Mouse (Mus musculus): ENCODE measurements at regions not wholly inside any gene's neighbourhood (a gene's known extent, or its start where the extent isn't known, plus 50 kb on each side); places are given as distances from the start of the nearest gene placed in this dataset.

DNA sequence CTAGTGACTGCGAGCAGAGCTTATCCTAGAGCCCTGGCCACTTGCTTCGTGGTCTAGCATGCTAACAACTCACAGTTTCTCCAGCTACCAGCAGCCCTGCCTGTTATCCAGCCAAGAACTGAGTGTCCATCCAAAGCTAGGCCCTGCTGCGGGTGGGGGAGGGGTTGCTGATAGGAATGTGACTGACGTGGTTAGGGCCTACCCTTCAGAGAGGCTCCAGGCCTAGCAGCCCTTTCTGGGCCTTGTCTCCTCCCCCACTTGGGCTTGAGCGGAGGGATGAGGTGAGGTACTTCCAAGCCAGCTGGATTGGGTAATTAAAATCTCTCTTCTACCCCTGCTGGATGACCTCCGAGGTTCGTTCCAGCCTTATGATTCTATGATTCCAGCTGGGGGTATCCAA is 79.2 kb downstream of the Efnb1 start:
- H3K9ac ChIP-seq, result no peak overlapping the region
- peaks cover 31% of the 10 kb centered on the region for H3K4me1 ChIP-seq (replicated peaks)
- WGBS, result 39% methylated on average over 7 of the region's 7 CpGs
- no peak overlapping the region for H3K4me2 ChIP-seq
- no peak; the same call in 1 of the 2 replicates for ATAC-seq (replicated peaks; ENCODE audit: insufficient number of reproducible peaks, insufficient read depth, low FRiP score, low read depth)
- no peaks in the 10 kb centered on the region for H3K9me3 ChIP-seq (replicated peaks)
- H3K27ac ChIP-seq, result peak overlapping the region; percentile 35; the same call in 1 of the 2 replicates
- no peaks in the 10 kb centered on the region for H3K36me3 ChIP-seq
- peaks cover 24% of the 10 kb centered on the region for H3K27me3 ChIP-seq
- H3K4me3 ChIP-seq, result no peak overlapping the region

DNA sequence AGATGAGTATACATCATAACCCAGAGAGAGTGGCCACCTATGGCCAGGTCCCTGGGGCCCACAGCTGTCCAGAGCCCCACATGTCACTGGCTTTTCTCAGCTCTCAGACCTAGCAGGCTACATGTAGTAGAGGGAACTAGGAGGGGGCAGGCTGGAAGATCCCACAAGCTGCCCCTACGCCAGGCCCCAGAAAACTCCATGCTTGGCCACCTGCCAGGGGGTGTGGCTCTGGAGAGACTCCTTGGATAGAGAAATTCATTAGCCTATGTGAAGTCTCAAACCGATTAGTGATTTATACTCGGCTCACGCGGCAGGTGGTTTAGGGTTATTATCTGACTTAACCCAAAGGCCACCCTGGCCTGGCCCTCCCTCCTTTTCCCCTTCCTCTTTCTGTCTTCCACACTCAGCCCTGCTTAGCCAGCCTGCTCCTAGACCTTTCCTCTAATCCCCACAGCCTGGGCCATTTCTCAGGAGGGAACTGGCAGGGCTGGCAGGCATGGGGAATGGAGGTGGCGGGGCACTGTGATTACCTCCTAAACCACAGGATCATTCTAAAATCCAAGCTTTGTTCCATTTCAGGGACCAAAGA is 77.7 kb downstream of the Efnb1 start:
- Histone ChIP-seq H3K36me3 (no peaks in the 10 kb centered on the region), H3K9me3 (replicated peaks) (no peaks in the 10 kb centered on the region), H3K4me3 (no peak overlapping the region), H3K9ac (no peak overlapping the region), H3K4me2 (no peak overlapping the region), H3K4me1 (replicated peaks) (peaks cover 31% of the 10 kb centered on the region), H3K27me3 (peaks cover 12% of the 10 kb centered on the region), H3K27ac (peak overlapping the region; percentile 56)
- WGBS, result 44% methylated on average over 6 of the region's 6 CpGs
- ATAC-seq (replicated peaks; ENCODE audit: insufficient number of reproducible peaks, insufficient read depth, low FRiP score, low read depth), result 0 out of 2 replicates have a peak, but pooled peaks have one; percentile 25

DNA sequence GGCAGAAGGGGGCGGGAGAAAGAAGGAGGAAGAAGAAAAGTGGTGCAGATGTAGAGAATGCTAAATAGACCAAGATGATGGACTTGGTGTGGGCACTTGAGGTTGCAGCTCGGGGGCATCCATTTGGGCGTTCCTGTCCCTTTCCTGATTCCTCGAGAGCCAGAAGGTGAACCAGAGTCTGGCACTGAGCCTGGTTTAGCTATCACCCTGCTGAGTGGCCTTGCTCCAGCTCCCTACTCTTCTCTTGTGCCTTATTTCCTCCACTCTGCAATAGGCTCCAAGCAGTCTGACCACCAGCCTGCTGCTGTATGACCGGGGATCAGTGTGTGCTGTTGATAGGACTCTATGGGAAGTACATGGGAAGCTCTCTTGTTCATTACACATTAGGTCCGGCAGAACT is 68.1 kb downstream of the Efnb1 start:
- no peak; the same call in 1 of the 2 replicates for ATAC-seq (replicated peaks; ENCODE audit: insufficient number of reproducible peaks, insufficient read depth, low FRiP score, low read depth)
- H3K9me3 ChIP-seq (replicated peaks), result no peaks in the 10 kb centered on the region
- peaks cover 30% of the 10 kb centered on the region for H3K4me1 ChIP-seq (replicated peaks)
- H3K36me3 ChIP-seq, result no peaks in the 10 kb centered on the region
- WGBS, result 46% methylated on average over 6 of the region's 6 CpGs
- H3K27ac ChIP-seq, result peak overlapping the region; percentile 69
- H3K9ac ChIP-seq, result no peak overlapping the region
- H3K27me3 ChIP-seq, result peaks cover 7% of the 10 kb centered on the region; the same call in 1 of the 2 replicates
- no peak overlapping the region for H3K4me2 ChIP-seq
- H3K4me3 ChIP-seq, result no peak overlapping the region

DNA sequence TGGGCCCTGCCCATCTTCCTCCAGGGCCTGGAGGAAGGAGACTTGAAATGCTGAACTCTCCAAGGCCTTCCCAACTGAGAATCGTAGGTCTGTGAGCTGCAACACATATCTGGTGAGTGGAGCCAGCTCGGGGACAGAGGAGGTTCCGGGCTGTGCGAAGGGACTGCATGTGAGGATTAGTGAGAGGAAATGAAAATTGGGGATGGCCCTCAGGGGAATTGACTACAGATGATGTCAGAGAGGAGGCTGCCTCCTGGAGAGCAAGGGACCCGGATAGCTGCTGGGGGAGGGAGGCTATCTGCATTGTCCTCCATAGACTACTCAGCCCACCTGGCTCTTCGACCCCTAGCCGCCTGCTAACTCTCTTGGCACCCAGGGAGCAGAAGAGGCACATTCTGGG is 65.2 kb downstream of the Efnb1 start:
- H3K27me3 ChIP-seq, result no peaks in the 10 kb centered on the region; the same call in 1 of the 2 replicates
- no peak overlapping the region for H3K4me2 ChIP-seq
- H3K4me1 ChIP-seq (replicated peaks), result peaks cover 44% of the 10 kb centered on the region
- 70% methylated on average over 7 of the region's 7 CpGs for WGBS
- H3K9ac ChIP-seq, result no peak overlapping the region
- H3K4me3 ChIP-seq, result no peak overlapping the region
- no peaks in the 10 kb centered on the region for H3K9me3 ChIP-seq (replicated peaks)
- H3K36me3 ChIP-seq, result no peaks in the 10 kb centered on the region
- no peak for ATAC-seq (replicated peaks; ENCODE audit: insufficient number of reproducible peaks, insufficient read depth, low FRiP score, low read depth)
- peak overlapping the region; percentile 97; the same call in 1 of the 2 replicates for H3K27ac ChIP-seq

DNA sequence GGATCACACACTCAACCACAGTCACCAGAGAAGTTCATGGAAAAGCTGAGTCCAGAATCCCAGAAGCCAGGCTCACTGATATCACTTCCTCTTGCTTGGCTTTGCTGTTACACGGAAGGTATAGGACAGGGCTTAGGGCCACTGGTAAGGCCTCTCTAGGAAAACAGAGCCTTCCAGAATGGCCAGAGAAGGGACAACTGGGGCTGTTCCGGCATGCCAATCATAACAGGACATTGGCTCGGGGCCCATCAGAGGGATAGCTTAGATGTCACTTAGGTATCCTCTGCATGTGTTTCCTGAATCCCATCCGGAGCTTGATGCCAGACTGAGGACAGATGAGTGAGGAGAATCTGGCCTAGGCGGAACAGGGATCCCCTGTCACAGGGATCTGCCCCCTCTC is 63.7 kb downstream of the Efnb1 start:
- Histone ChIP-seq H3K36me3 (no peaks in the 10 kb centered on the region), H3K4me2 (peak overlapping the region; percentile 57; the same call in 1 of the 2 replicates), H3K27ac (peak overlapping the region; percentile 97), H3K27me3 (no peaks in the 10 kb centered on the region), H3K4me1 (replicated peaks) (peaks cover 40% of the 10 kb centered on the region), H3K9me3 (replicated peaks) (no peaks in the 10 kb centered on the region), H3K9ac (peak overlapping the region; percentile 25; the same call in 1 of the 2 replicates), H3K4me3 (no peak overlapping the region)
- 32% methylated on average over 5 of the region's 5 CpGs for WGBS
- ATAC-seq (replicated peaks; ENCODE audit: insufficient number of reproducible peaks, insufficient read depth, low FRiP score, low read depth), result 0 out of 2 replicates have a peak, but pooled peaks have one; percentile 20

DNA sequence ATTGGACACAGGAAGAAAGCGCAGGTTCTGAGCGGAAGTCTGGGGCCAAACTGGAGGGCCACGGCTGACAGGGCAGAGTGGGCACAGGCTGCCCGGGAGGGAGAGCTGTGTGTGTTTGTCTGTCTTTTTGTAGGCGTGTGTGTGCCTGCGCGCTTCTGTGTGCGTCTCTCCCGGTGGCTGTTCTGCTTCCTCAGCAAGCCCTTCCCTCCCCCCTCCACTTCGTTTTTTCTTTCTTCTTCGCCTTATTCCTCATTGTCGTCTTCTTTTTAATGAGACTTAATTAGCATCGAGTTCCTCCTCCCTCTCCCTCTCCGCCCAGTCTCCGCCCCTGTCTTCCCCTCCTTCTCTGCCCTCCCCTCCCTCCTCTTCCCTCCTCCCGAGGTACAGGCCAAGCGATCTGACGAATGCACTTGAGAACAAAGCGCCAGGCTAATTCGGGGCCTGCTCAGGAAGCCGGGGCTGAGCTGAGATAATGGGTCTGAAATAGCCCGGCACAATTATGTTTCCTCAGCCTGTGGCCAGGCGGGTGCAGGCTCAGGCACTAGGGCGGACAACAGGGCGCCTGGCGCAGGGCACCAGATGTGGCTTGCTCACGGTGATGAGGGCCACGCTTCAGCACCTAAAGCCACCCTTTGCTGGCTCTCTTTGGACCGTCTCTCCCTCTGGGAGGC is 63.2 kb downstream of the Efnb1 start:
- H3K9me3 ChIP-seq (replicated peaks), result no peaks in the 10 kb centered on the region
- WGBS, result 28% methylated on average over 29 of the region's 29 CpGs
- H3K4me1 ChIP-seq (replicated peaks), result peaks cover 37% of the 10 kb centered on the region
- H3K36me3 ChIP-seq, result no peaks in the 10 kb centered on the region
- peak overlapping the region; percentile 57 for H3K4me2 ChIP-seq
- H3K27me3 ChIP-seq, result no peaks in the 10 kb centered on the region
- H3K27ac ChIP-seq, result peak overlapping the region; percentile 97
- peak; percentile 89 for ATAC-seq (replicated peaks; ENCODE audit: insufficient number of reproducible peaks, insufficient read depth, low FRiP score, low read depth)
- peak overlapping the region; percentile 41 for H3K9ac ChIP-seq
- peak overlapping the region; percentile 37 for H3K4me3 ChIP-seq

All from heart, embryonic 15.5 days (tissue).